Mouse (Mus musculus): ENCODE measurements at regions not wholly inside any gene's neighbourhood (a gene's known extent, or its start where the extent isn't known, plus 50 kb on each side); places are given as distances from the start of the nearest gene placed in this dataset.

DNA sequence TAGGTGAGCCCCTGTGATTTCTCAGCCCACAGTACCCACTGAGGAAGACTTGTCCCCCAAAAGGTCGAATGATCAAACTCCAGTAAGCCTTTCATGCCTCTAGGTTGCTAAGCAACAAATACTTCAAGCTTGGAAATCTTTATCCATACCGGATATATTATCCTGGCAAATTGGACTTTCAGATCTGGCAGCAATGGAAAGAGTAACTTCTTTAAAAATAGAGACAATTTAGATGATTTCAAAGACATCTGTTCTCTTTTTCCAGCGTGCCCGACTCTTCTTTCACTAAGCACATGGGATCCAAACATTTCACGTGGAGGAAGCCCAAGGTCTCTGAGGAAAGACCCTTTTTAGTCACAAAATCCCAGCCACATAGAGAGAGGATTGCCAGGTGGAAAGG, 645.4 kb downstream of the Insc start:
- H3K9me3 ChIP-seq (replicated peaks; ENCODE audit: control insufficient read depth, insufficient read depth, low read length, poor library complexity, severe bottlenecking): no peaks in the 10 kb centered on the region
- H3K4me3 ChIP-seq (ENCODE audit: low read depth, low read length): no peak overlapping the region
- TF ChIP-seq EP300 (IDR thresholded peaks at IDR 0.05; ENCODE audit: insufficient read depth, low read depth, low read length): no peak
- TF ChIP-seq CTCF (IDR thresholded peaks at IDR 0.05; ENCODE audit: low read depth, low read length): no peak
- TF ChIP-seq POLR2A (IDR thresholded peaks at IDR 0.05; ENCODE audit: insufficient read depth, low read length): no peak
- H3K27ac ChIP-seq (ENCODE audit: insufficient read depth, low read length): no peak overlapping the region
- no peak overlapping the region for H3K9ac ChIP-seq (ENCODE audit: low read depth, poor library complexity, severe bottlenecking)
- H3K36me3 ChIP-seq (ENCODE audit: control insufficient read depth, insufficient read depth, low read length, poor library complexity, severe bottlenecking): no peaks in the 10 kb centered on the region
- no peaks in the 10 kb centered on the region for H3K4me1 ChIP-seq (ENCODE audit: control insufficient read depth, insufficient read depth, low read length)
- no peaks in the 10 kb centered on the region for H3K27me3 ChIP-seq (ENCODE audit: control insufficient read depth, insufficient read depth, low read length, poor library complexity, severe bottlenecking)

DNA sequence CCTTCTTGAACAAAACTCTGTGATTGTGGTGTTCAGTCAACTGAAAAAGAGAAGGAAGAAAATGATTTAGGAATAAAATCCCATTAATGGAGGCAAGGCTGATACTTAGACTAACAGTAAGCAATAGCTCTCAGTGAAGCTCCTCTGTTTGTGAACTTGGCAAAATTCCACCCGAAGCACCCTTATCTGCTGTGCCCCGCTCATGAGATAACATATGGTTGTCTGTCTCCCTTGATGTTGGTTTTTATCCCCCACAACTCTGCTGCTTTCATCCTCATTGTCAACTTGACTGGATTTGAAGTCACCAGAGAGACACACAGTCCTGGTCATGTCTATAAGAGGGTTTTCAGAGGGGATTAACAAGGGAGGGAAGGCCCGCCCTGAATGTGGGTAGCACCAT, 646.1 kb downstream of the Sox6 start:
- no peaks in the 10 kb centered on the region for H3K27me3 ChIP-seq (ENCODE audit: control insufficient read depth, insufficient read depth, low read length, poor library complexity, severe bottlenecking)
- TF ChIP-seq EP300 (IDR thresholded peaks at IDR 0.05; ENCODE audit: insufficient read depth, low read depth, low read length): no peak
- no peak for TF ChIP-seq POLR2A (IDR thresholded peaks at IDR 0.05; ENCODE audit: insufficient read depth, low read length)
- no peak for TF ChIP-seq CTCF (IDR thresholded peaks at IDR 0.05; ENCODE audit: low read depth, low read length)
- H3K4me1 ChIP-seq (ENCODE audit: control insufficient read depth, insufficient read depth, low read length): no peaks in the 10 kb centered on the region
- H3K9ac ChIP-seq (ENCODE audit: low read depth, poor library complexity, severe bottlenecking): no peak overlapping the region
- H3K27ac ChIP-seq (ENCODE audit: insufficient read depth, low read length): no peak overlapping the region
- no peak overlapping the region for H3K4me3 ChIP-seq (ENCODE audit: low read depth, low read length)
- no peaks in the 10 kb centered on the region for H3K9me3 ChIP-seq (replicated peaks; ENCODE audit: control insufficient read depth, insufficient read depth, low read length, poor library complexity, severe bottlenecking)
- H3K36me3 ChIP-seq (ENCODE audit: control insufficient read depth, insufficient read depth, low read length, poor library complexity, severe bottlenecking): no peaks in the 10 kb centered on the region

DNA sequence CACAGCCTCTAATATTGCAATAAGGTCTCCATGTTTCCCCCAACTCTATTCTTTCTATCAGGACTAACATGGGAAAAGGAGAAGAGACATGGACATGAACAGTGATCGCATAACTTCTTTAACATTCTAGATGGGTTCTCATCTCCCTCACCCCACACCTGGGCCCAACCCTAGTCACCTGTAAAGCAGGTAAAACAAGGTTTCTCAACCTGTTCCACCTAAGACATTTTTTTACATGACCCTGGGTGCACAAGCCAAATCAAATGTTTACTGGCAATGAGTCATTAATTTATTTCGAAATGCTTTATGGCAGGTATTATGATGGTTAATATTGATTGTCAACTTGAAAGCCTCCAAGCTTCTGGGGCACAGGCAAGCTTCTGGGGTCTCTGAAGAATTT, 640.4 kb downstream of the Sox6 start:
- no peaks in the 10 kb centered on the region for H3K27me3 ChIP-seq (ENCODE audit: control insufficient read depth, insufficient read depth, low read length, poor library complexity, severe bottlenecking)
- no peak overlapping the region for H3K27ac ChIP-seq (ENCODE audit: insufficient read depth, low read length)
- H3K36me3 ChIP-seq (ENCODE audit: control insufficient read depth, insufficient read depth, low read length, poor library complexity, severe bottlenecking): no peaks in the 10 kb centered on the region
- H3K4me3 ChIP-seq (ENCODE audit: low read depth, low read length): no peak overlapping the region
- no peak for TF ChIP-seq POLR2A (IDR thresholded peaks at IDR 0.05; ENCODE audit: insufficient read depth, low read length)
- no peak for TF ChIP-seq CTCF (IDR thresholded peaks at IDR 0.05; ENCODE audit: low read depth, low read length)
- TF ChIP-seq EP300 (IDR thresholded peaks at IDR 0.05; ENCODE audit: insufficient read depth, low read depth, low read length): no peak
- H3K9ac ChIP-seq (ENCODE audit: low read depth, poor library complexity, severe bottlenecking): no peak overlapping the region
- H3K4me1 ChIP-seq (ENCODE audit: control insufficient read depth, insufficient read depth, low read length): no peaks in the 10 kb centered on the region
- no peaks in the 10 kb centered on the region for H3K9me3 ChIP-seq (replicated peaks; ENCODE audit: control insufficient read depth, insufficient read depth, low read length, poor library complexity, severe bottlenecking)

DNA sequence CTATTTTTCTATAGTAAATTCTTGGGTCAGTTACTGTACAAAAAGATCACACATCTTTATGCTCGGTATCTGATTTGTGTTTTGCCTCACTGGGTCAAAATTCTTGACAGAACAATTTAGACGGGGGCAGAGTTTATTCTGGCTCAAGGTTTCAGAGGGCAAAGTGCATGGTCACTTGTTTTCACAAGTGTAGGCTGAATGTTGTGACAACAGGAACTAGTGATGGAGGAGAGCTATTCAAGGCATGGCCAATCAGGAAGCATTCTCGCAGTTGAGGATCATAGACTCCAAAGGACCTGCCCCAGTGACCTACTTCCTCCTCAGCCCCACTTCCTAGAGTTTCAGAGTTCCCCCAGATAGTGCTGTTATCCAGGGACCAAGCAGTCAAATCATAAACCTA, 639.1 kb downstream of the Sox6 start:
- TF ChIP-seq EP300 (IDR thresholded peaks at IDR 0.05; ENCODE audit: insufficient read depth, low read depth, low read length) (no peak), CTCF (IDR thresholded peaks at IDR 0.05; ENCODE audit: low read depth, low read length) (no peak), POLR2A (IDR thresholded peaks at IDR 0.05; ENCODE audit: insufficient read depth, low read length) (no peak)
- Histone ChIP-seq H3K9ac (ENCODE audit: low read depth, poor library complexity, severe bottlenecking) (no peak overlapping the region), H3K4me3 (ENCODE audit: low read depth, low read length) (no peak overlapping the region), H3K36me3 (ENCODE audit: control insufficient read depth, insufficient read depth, low read length, poor library complexity, severe bottlenecking) (no peaks in the 10 kb centered on the region), H3K27ac (ENCODE audit: insufficient read depth, low read length) (no peak overlapping the region), H3K27me3 (ENCODE audit: control insufficient read depth, insufficient read depth, low read length, poor library complexity, severe bottlenecking) (no peaks in the 10 kb centered on the region), H3K9me3 (replicated peaks; ENCODE audit: control insufficient read depth, insufficient read depth, low read length, poor library complexity, severe bottlenecking) (no peaks in the 10 kb centered on the region), H3K4me1 (ENCODE audit: control insufficient read depth, insufficient read depth, low read length) (no peaks in the 10 kb centered on the region)

DNA sequence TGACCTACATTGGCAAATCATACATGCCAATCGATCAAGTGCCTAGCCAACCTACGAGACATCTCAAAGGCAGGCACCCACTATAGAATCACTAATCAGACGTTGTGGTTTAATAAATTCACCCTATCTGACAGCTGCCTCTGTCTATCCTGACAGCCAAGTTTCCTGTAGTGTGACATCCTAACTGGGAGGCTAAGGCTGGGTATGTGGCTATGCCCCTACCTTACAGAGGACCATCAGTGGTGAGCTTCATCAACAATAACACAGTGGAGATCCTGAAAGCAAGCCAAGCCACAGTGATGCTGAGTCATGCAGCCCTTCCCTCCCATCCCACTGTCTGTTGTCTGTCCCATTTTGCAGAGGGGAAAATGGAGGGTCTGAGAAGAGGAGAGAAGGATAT, 630.7 kb downstream of the Sox6 start:
- H3K27me3 ChIP-seq (ENCODE audit: control insufficient read depth, insufficient read depth, low read length, poor library complexity, severe bottlenecking): no peaks in the 10 kb centered on the region
- no peaks in the 10 kb centered on the region for H3K9me3 ChIP-seq (replicated peaks; ENCODE audit: control insufficient read depth, insufficient read depth, low read length, poor library complexity, severe bottlenecking)
- no peak overlapping the region for H3K27ac ChIP-seq (ENCODE audit: insufficient read depth, low read length)
- H3K4me1 ChIP-seq (ENCODE audit: control insufficient read depth, insufficient read depth, low read length): no peaks in the 10 kb centered on the region
- no peak overlapping the region for H3K9ac ChIP-seq (ENCODE audit: low read depth, poor library complexity, severe bottlenecking)
- TF ChIP-seq EP300 (IDR thresholded peaks at IDR 0.05; ENCODE audit: insufficient read depth, low read depth, low read length) (no peak), POLR2A (IDR thresholded peaks at IDR 0.05; ENCODE audit: insufficient read depth, low read length) (no peak), CTCF (IDR thresholded peaks at IDR 0.05; ENCODE audit: low read depth, low read length) (no peak)
- H3K36me3 ChIP-seq (ENCODE audit: control insufficient read depth, insufficient read depth, low read length, poor library complexity, severe bottlenecking): no peaks in the 10 kb centered on the region
- no peak overlapping the region for H3K4me3 ChIP-seq (ENCODE audit: low read depth, low read length)

DNA sequence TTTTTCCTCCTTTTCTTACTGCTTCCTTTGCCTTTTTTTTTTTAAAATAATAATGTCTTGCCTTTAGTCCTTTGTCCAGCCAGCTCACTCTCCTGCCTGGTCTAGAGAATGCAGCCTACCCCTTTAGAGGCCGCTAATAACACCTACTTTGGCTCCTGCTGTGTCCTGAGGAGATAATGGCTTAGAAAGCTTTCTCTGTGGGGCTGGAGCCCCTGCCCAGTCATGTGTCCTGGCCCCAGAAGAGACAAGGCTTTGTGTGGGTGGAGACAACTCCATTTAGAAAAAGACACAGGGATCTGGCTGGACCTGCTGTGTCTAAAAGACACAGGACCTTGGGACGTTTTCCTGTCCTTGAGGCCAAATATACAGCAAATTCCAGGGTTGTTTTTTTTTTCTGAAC, 629.7 kb downstream of the Sox6 start:
- TF ChIP-seq CTCF (IDR thresholded peaks at IDR 0.05; ENCODE audit: low read depth, low read length) (no peak), EP300 (IDR thresholded peaks at IDR 0.05; ENCODE audit: insufficient read depth, low read depth, low read length) (no peak), POLR2A (IDR thresholded peaks at IDR 0.05; ENCODE audit: insufficient read depth, low read length) (no peak)
- H3K36me3 ChIP-seq (ENCODE audit: control insufficient read depth, insufficient read depth, low read length, poor library complexity, severe bottlenecking): no peaks in the 10 kb centered on the region
- H3K27ac ChIP-seq (ENCODE audit: insufficient read depth, low read length): no peak overlapping the region

More for the DNA sequence above, 629.7 kb downstream of the Sox6 start:
- Histone ChIP-seq H3K9me3 (replicated peaks; ENCODE audit: control insufficient read depth, insufficient read depth, low read length, poor library complexity, severe bottlenecking) (no peaks in the 10 kb centered on the region), H3K27me3 (ENCODE audit: control insufficient read depth, insufficient read depth, low read length, poor library complexity, severe bottlenecking) (no peaks in the 10 kb centered on the region), H3K9ac (ENCODE audit: low read depth, poor library complexity, severe bottlenecking) (no peak overlapping the region), H3K4me3 (ENCODE audit: low read depth, low read length) (no peak overlapping the region), H3K4me1 (ENCODE audit: control insufficient read depth, insufficient read depth, low read length) (no peaks in the 10 kb centered on the region)

Measured in ES-Bruce4 (cell line).